Mouse (Mus musculus): Measurements from ENCODE around the gene Cdnf.

- TF ChIP-seq CTCF (IDR thresholded peaks at IDR 0.05; ENCODE audit: insufficient read depth, low read length) (no peak), POLR2A (IDR thresholded peaks at IDR 0.05; ENCODE audit: borderline replicate concordance, extremely low read depth, low read depth, low read length) (no peak)
Measured at GRCm38 (mm10) chr2:3541307-3542079, 28.7 kb downstream of the Cdnf start.

Data from lung, adult 2 months (tissue).